Mouse (Mus musculus) splenic B cell, adult 2 months (primary cell): ENCODE measurements at regions not wholly inside any gene's neighbourhood (a gene's known extent, or its start where the extent isn't known, plus 50 kb on each side); places are given as distances from the start of the nearest gene placed in this dataset.

ENCODE experiments used
- DNase-seq: peaks from one replicate; pipeline ENCODE4 v3.0.0-alpha.2; 2011; ENCODE audit warnings: low read depth, low spot score
- H3K27me3 ChIP-seq: 2 replicates; pipeline ENCODE4 v1.6.1; 2012; ENCODE audit warnings: mild to moderate bottlenecking, low read length, moderate library complexity, mixed read lengths; ENCODE audit not compliant: control insufficient read depth, poor library complexity, insufficient read depth, severe bottlenecking
- H3K36me3 ChIP-seq: 2 replicates; pipeline ENCODE4 v1.6.1; 2012; ENCODE audit warnings: mild to moderate bottlenecking, low read length, moderate library complexity, mixed read lengths; ENCODE audit not compliant: control insufficient read depth, poor library complexity, insufficient read depth, severe bottlenecking

DNA sequence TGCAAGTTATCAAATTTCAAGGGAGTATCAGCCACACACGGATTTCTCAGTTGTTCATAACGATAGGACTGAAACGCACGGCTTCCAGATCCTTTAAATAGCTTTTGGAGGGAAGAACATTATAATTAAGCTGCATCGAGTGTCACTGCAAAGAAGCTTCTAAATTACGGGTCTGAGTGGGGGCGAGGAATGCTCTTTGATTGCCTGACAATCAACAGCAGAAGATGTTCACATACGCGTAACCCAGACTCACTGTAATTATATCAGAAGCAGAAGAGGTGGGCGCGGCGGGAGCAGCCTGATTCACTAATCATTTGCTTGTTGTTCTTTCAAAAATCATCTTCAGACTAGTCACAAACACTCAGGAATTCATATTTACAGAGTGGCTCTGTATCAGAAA lies 99.0 kb upstream of the Gls start:
- Histone ChIP-seq H3K27me3 (no peaks in the 10 kb centered on the region), H3K36me3 (no peaks in the 10 kb centered on the region)
- no peak for DNase-seq

DNA sequence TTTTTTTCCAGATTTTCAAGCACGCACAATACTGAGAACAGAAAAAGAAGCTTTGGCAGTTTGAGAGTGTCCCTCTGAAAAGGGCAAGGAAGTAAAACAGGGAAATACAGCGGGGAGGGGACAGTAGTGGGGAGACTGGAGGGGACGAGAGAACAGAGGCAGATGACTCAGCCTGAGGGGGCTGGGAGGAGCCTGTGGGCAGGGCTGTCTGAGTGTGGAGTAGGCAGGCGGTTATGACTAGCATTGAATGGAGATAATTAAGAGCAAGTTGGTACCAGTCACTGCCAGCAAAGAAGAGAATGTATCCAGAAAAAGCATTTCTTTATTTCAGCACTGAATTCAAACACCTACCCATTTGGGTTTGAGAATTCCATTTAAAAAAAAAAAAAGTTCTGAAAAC lies 98.4 kb upstream of the Gls start:
- Histone ChIP-seq H3K36me3 (no peaks in the 10 kb centered on the region), H3K27me3 (no peaks in the 10 kb centered on the region)
- no peak for DNase-seq

DNA sequence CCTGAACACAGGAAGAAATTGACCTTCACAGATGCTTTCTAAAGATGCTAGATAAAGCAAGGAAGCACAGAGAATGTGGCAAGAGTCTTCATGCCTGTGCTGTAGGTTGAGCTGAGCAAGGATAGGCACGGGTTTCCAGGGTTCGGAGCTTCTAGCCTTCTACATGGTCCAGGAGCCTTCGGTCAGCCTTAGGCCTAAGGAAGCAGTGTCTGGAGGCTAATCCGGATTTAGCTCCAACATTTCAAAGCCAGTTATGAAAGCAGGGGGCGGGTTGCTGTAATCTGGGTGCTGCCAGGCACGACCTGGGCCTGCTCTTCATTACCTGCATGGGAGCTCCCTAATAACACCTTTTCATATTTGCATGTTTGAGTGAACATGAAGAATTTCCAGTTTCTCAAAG lies 97.5 kb upstream of the Gls start:
- no peak for DNase-seq
- no peaks in the 10 kb centered on the region for H3K36me3 ChIP-seq
- H3K27me3 ChIP-seq = no peaks in the 10 kb centered on the region

GRCm38 (mm10) chr1:52328507-52328906 lies 95.5 kb upstream of the Gls start:
- no peaks in the 10 kb centered on the region for H3K36me3 ChIP-seq
- no peaks in the 10 kb centered on the region for H3K27me3 ChIP-seq
- peak; percentile 36 for DNase-seq

GRCm38 (mm10) chr1:52324356-52324755 lies 91.3 kb upstream of the Gls start:
- Histone ChIP-seq H3K36me3 (no peaks in the 10 kb centered on the region), H3K27me3 (no peaks in the 10 kb centered on the region)
- no peak for DNase-seq

DNA sequence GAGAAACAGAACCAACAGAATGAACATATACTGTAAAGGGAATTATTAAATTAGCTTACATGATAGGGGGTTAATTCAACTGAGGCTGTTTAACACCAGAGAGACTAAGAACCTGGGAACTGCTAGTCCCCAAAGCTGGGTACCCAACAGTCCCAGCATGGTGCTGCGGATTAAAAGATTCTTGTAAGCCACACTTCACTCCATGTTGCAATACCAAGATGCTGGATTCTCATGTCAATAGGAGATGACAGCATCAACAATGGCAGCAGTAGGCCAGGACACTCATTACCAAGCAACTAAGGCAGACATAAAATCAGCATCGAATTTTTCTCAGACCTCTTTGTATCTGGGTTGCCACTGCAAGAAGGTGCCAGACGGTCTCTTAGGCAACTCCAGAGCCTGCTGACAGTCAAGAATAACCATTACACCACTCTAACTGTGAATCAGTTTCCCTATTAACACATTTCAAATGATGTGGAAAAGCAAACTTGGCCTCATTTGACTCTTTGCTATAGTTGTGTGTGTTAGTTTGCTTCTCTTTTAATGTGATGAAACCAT lies 79.1 kb upstream of the Gls start:
- no peaks in the 10 kb centered on the region for H3K36me3 ChIP-seq
- H3K27me3 ChIP-seq = no peaks in the 10 kb centered on the region
- DNase-seq = no peak

DNA sequence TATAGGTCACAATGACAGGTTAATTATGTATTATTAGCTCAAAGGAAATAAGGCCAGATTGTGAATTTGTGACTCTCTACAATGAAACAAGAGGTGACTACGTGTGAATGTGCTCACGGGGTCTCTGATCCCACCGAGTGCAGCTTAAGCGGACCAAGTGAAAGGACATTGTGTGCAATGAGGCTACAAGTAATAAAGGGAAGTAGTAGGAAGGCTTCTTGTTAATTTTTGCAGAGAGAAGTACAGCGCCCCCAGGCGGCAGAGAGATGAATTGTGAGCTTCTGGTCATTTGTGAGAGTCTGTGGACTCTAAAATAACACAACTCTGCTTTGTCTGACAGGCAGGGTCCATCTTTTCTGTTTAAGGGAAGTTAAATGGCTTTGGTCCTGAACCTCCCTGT lies 73.9 kb upstream of the Gls start:
- peak; percentile 68 for DNase-seq
- Histone ChIP-seq H3K36me3 (no peaks in the 10 kb centered on the region), H3K27me3 (no peaks in the 10 kb centered on the region)

GRCm38 (mm10) chr1:52305679-52306632 lies 72.9 kb upstream of the Gls start:
- no peaks in the 10 kb centered on the region for H3K36me3 ChIP-seq
- DNase-seq = no peak
- no peaks in the 10 kb centered on the region for H3K27me3 ChIP-seq

GRCm38 (mm10) chr1:52302557-52302956 lies 69.5 kb upstream of the Gls start:
- H3K27me3 ChIP-seq = no peaks in the 10 kb centered on the region
- H3K36me3 ChIP-seq = no peaks in the 10 kb centered on the region
- DNase-seq = peak; percentile 69

GRCm38 (mm10) chr1:52301266-52301665 lies 68.2 kb upstream of the Gls start:
- DNase-seq = peak; percentile 63
- H3K27me3 ChIP-seq = no peaks in the 10 kb centered on the region
- H3K36me3 ChIP-seq = no peaks in the 10 kb centered on the region

DNA sequence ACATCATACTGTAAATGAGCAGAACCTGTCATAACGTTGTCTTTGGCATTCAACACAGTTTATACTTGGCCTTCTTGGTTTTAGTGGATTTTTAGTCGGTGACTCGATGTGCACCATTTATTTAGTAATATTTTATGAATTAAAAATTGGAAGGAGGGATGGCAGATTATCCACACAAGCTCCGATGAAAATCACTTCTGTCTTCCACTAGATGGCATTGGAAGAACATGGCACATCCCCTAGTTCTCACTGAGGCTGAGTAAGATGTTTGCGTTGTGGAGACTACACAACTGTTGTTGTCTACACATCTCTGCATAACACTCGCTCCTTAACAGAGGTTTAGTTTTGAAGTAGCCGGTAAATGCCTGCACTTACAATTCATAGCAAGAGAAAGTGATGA lies 66.5 kb upstream of the Gls start:
- Histone ChIP-seq H3K36me3 (no peaks in the 10 kb centered on the region), H3K27me3 (no peaks in the 10 kb centered on the region)
- DNase-seq = no peak

- peak; percentile 57 for DNase-seq
- no peaks in the 10 kb centered on the region for H3K36me3 ChIP-seq
These were observed 65.3 kb upstream of the Gls start for GRCm38 (mm10) chr1:52298336-52298735.

GRCm38 (mm10) chr1:52296178-52296577 lies 63.1 kb upstream of the Gls start:
- DNase-seq = no peak
- Histone ChIP-seq H3K36me3 (no peaks in the 10 kb centered on the region), H3K27me3 (no peaks in the 10 kb centered on the region)

More at GRCm38 (mm10) chr1:52298336-52298735, 65.3 kb upstream of the Gls start:
- H3K27me3 ChIP-seq = no peaks in the 10 kb centered on the region

GRCm38 (mm10) chr1:52294521-52294920 lies 61.5 kb upstream of the Gls start:
- H3K36me3 ChIP-seq = no peaks in the 10 kb centered on the region
- DNase-seq = no peak
- H3K27me3 ChIP-seq = no peaks in the 10 kb centered on the region

DNA sequence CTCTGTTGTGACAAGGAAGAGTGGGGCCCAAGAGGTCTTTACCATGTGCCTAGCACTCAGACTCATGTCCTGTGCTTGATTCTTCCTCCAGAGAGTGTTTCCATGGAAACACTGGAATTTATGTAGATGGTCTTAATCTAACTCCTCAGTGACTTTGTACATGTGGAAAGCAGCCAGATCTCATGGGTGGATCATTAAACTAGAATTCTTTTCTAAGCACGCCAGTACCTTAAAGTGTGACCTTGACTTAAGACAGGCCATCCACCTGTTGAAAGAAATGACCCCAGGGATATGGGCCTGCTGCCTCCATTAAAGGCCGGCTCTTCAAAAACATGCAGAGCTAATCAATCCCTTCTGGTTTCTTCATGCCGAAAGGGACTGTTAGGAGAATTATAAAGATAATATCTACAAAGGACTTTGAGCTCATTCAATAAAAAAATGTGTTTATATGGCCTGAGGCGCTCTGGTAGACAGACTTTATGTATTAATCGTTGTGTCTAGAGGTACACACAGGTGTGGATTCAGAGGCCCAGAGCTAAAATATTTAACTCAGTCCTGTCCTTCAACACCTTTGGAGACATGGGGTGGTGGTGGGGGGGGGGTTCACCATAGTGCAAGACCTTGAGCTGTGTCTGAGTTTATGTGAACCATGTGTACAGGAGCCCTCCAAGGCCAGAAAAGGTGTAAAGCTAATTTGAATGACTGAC lies 60.5 kb upstream of the Gls start:
- no peaks in the 10 kb centered on the region for H3K27me3 ChIP-seq
- DNase-seq = no peak
- H3K36me3 ChIP-seq = no peaks in the 10 kb centered on the region
